Mouse (Mus musculus) intestine, postnatal 0 days (tissue): ENCODE measurements around the gene Glud1. TPM values are rescaled to one million over a fixed set of nuclear protein-coding genes. Genes with fewer than 3 reads are reported as not detected.

ENCODE experiments used
- ATAC-seq: fragments of 200-750 bp; cut with Nextera tagmentation; 2 replicates; pipeline ENCODE4 v1.8.0; 2017; ENCODE audit warnings: mild to moderate bottlenecking, moderate TSS enrichment, moderate library complexity
- H3K27ac ChIP-seq: fragments of 300-500 bp; sonication (generic); 2 replicates; pipeline ENCODE4 v1.5.1; 2014; ENCODE audit warnings: mild to moderate bottlenecking, low read depth, low read length, moderate library complexity
- H3K27me3 ChIP-seq: fragments of 300-500 bp; sonication (generic); replicated peaks from 2 replicates; pipeline ENCODE4 v1.6.1; 2014; ENCODE audit warnings: low read length, mixed read lengths; ENCODE audit not compliant: control insufficient read depth, insufficient read depth
- H3K36me3 ChIP-seq: fragments of 300-500 bp; sonication (generic); 2 replicates; pipeline ENCODE4 v1.6.1; 2014; ENCODE audit warnings: mild to moderate bottlenecking, moderate library complexity; ENCODE audit not compliant: control insufficient read depth, insufficient read depth
- H3K4me1 ChIP-seq: fragments of 300-500 bp; sonication (generic); replicated peaks from 2 replicates; pipeline ENCODE4 v1.6.1; 2014; ENCODE audit warnings: antibody characterized with exemption, low read length, mixed read lengths; ENCODE audit not compliant: control insufficient read depth, insufficient read depth
- H3K4me2 ChIP-seq: fragments of 300-500 bp; sonication (generic); replicated peaks from 2 replicates; pipeline ENCODE4 v1.6.1; 2014; ENCODE audit warnings: low read depth, mild to moderate bottlenecking, moderate library complexity
- H3K4me3 ChIP-seq: fragments of 300-500 bp; sonication (generic); 2 replicates; pipeline ENCODE4 v1.5.1; 2014; ENCODE audit warnings: low read depth, low read length
- H3K9ac ChIP-seq: fragments of 300-500 bp; sonication (generic); 2 replicates; pipeline ENCODE4 v1.6.1; 2014; ENCODE audit warnings: mild to moderate bottlenecking, low read depth, low read length
- H3K9me3 ChIP-seq: fragments of 300-500 bp; sonication (generic); 2 replicates; pipeline ENCODE4 v1.6.1; 2016; ENCODE audit warnings: mixed run types; ENCODE audit not compliant: control insufficient read depth
- CTCF ChIP-seq: sonication (generic); IDR thresholded peaks from 2 replicates; pipeline ENCODE4 v1.5.1; 2016; ENCODE audit warnings: low read depth, mild to moderate bottlenecking, control low read depth, antibody characterized with exemption, moderate library complexity
- WGBS: fragments of 180-500 bp; shearing (Covaris S2); extraction: QIAGEN DNeasy Blood & Tissue Kit; methylation state at CpG from one replicate; pipeline ENCODE4 v1.1.7; 2014; 5-methylcytosine and 5-hydroxymethylcytosine counted together
- polyA plus RNA-seq: library from polyadenylated mRNA; unstranded; fragments of >200 nt; fragmentation: Nextera tagmentation; extraction: Ambion mirVana; gene quantifications from 2 replicates; pipeline ENCODE4 v1.2.1, GENCODE M21; 2015

The Glud1 gene
- polyA plus RNA-seq, 1 experiment from 2014 or later = 40.8 TPM

DNA sequence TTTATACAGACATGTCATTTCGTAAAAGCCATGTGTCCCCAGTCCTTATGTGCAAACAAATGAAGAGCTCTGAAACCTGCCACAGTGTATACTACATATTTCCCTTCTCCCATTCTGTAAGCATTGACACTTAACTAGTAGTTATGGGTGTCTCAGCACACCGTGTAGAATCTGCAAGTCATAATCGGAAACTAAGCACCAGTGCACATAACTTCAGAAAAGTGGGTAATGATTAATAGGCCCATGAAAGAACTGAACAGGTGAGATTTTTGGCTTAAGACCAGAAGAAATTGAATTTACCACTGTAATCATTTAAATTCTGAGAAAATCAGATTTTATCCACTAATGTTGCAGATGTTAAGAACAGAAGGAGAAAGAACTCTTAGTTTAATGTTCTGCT lies 4.3 kb downstream of the Glud1 start:
- TF ChIP-seq CTCF = no peak
- 30% methylated on average over 3 of the region's 3 CpGs for WGBS
- no peak for ATAC-seq
- Histone ChIP-seq H3K27ac (no peak overlapping the region), H3K27me3 (no peaks in the 10 kb centered on the region), H3K9me3 (no peaks in the 10 kb centered on the region), H3K4me2 (no peak overlapping the region), H3K4me1 (0 out of 2 replicates have a peak, but pooled peaks cover 2% of the 10 kb centered on the region), H3K9ac (no peak overlapping the region; the same call in 1 of the 2 replicates), H3K36me3 (peaks cover 2% of the 10 kb centered on the region; the same call in 1 of the 2 replicates), H3K4me3 (no peak overlapping the region)

GRCm38 (mm10) chr14:34316346-34316745 lies 5.8 kb downstream of the Glud1 start:
- 84% methylated on average over 2 of the region's 2 CpGs for WGBS
- TF ChIP-seq CTCF = no peak
- no peaks in the 10 kb centered on the region for H3K9me3 ChIP-seq
- no peak overlapping the region for H3K27ac ChIP-seq
- no peak overlapping the region for H3K9ac ChIP-seq
- ATAC-seq = no peak
- H3K4me1 ChIP-seq = 0 out of 2 replicates have a peak, but pooled peaks cover 2% of the 10 kb centered on the region
- peaks cover 5% of the 10 kb centered on the region; the same call in 1 of the 2 replicates for H3K36me3 ChIP-seq
- no peak overlapping the region for H3K4me2 ChIP-seq
- no peaks in the 10 kb centered on the region for H3K27me3 ChIP-seq
- H3K4me3 ChIP-seq = no peak overlapping the region

GRCm38 (mm10) chr14:34317431-34317830 lies 6.9 kb downstream of the Glud1 start:
- 0 out of 2 replicates have a peak, but pooled peaks cover 2% of the 10 kb centered on the region for H3K4me1 ChIP-seq
- no peak overlapping the region for H3K9ac ChIP-seq
- no peaks in the 10 kb centered on the region for H3K9me3 ChIP-seq
- ATAC-seq = no peak
- H3K36me3 ChIP-seq = peaks cover 9% of the 10 kb centered on the region
- no peak overlapping the region for H3K4me3 ChIP-seq
- no peak overlapping the region for H3K27ac ChIP-seq
- 73% methylated on average over 3 of the region's 3 CpGs for WGBS
- TF ChIP-seq CTCF = no peak
- no peaks in the 10 kb centered on the region for H3K27me3 ChIP-seq
- no peak overlapping the region for H3K4me2 ChIP-seq

DNA sequence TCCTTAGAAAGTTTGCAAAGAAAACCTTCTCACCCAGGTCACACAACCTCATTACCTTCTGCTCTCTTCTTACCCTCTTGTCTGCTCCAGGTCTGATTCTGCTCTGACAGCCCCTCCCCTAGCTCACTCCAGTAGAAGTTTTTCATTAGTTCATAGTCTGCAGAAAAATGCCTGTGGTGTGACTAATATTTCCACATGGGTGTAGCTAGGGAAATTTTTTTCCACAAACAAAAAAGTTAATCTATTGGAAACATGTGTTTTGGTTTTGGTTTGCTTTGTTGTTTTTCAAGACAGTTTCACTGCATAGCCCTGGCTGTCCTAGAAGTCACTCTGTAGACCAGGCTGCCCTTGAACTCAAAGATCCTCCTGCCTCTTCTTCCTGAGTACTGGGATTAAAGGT lies 7.6 kb downstream of the Glud1 start:
- no peaks in the 10 kb centered on the region for H3K9me3 ChIP-seq
- H3K4me3 ChIP-seq = no peak overlapping the region
- no peaks in the 10 kb centered on the region for H3K27me3 ChIP-seq
- 0 out of 2 replicates have a peak, but pooled peaks cover 2% of the 10 kb centered on the region for H3K4me1 ChIP-seq
- no peak for TF ChIP-seq CTCF
- no peak overlapping the region for H3K4me2 ChIP-seq
- no peak overlapping the region for H3K27ac ChIP-seq
- H3K36me3 ChIP-seq = peaks cover 9% of the 10 kb centered on the region
- no peak overlapping the region for H3K9ac ChIP-seq
- ATAC-seq = no peak

- Histone ChIP-seq H3K4me1 (no peaks in the 10 kb centered on the region), H3K27me3 (no peaks in the 10 kb centered on the region), H3K4me2 (no peak overlapping the region), H3K9ac (no peak overlapping the region), H3K9me3 (no peaks in the 10 kb centered on the region), H3K27ac (no peak overlapping the region), H3K36me3 (peaks cover 36% of the 10 kb centered on the region), H3K4me3 (no peak overlapping the region)
- no peak for ATAC-seq
- TF ChIP-seq CTCF = no peak
- 95% methylated on average over 5 of the region's 5 CpGs for WGBS
Observed at GRCm38 (mm10) chr14:34323576-34324085, 13.1 kb downstream of the Glud1 start.

GRCm38 (mm10) chr14:34326606-34327005 lies 16.1 kb downstream of the Glud1 start:
- peaks cover 52% of the 10 kb centered on the region for H3K36me3 ChIP-seq
- no peak for ATAC-seq
- TF ChIP-seq CTCF = no peak

GRCm38 (mm10) chr14:34327618-34328017 lies 17.1 kb downstream of the Glud1 start:
- Histone ChIP-seq H3K4me1 (no peaks in the 10 kb centered on the region), H3K27me3 (no peaks in the 10 kb centered on the region), H3K4me3 (no peak overlapping the region), H3K9ac (no peak overlapping the region), H3K9me3 (no peaks in the 10 kb centered on the region), H3K4me2 (no peak overlapping the region), H3K36me3 (peaks cover 55% of the 10 kb centered on the region), H3K27ac (no peak overlapping the region)
- WGBS = 54% methylated on average over 1 of the region's 1 CpGs
- no peak for TF ChIP-seq CTCF
- no peak for ATAC-seq

More at GRCm38 (mm10) chr14:34326606-34327005, 16.1 kb downstream of the Glud1 start:
- Histone ChIP-seq H3K9ac (no peak overlapping the region), H3K4me3 (no peak overlapping the region), H3K27me3 (no peaks in the 10 kb centered on the region), H3K27ac (no peak overlapping the region), H3K9me3 (no peaks in the 10 kb centered on the region), H3K4me2 (no peak overlapping the region), H3K4me1 (no peaks in the 10 kb centered on the region)
- WGBS = 79% methylated on average over 3 of the region's 3 CpGs
